Mouse (Mus musculus) brain, adult 2 months (tissue): ENCODE data around the gene Kcnj14.

Experiments used
- DNase-seq: peaks from one replicate; pipeline ENCODE4 v3.0.0; 2011; ENCODE audit warnings: low read depth, low spot score

The Kcnj14 gene

DNA sequence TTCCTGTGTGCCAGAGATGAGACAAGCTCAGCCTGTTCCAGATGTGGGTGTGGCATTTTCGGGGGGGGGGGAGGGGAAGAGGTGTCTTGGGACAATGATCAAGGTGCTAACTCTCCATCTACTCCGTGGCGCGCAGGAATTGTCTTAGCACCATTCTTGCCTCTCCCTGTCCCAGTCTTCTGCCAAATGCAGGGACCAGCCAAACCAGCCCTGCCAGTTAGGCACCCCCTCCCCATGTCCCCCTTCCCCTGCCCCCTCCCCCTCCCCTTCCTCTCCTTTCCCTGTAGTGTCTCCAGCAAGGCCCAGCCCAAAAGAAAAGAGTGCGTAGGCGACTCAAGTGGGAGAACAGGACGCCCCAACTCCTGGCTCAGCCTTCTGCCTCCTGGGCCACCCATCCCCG is 57.8 kb downstream of the Kcnj14 start:
- no peak for DNase-seq
